Mouse (Mus musculus): ENCODE data around the gene Pear1. TPM values are rescaled to one million over a fixed set of nuclear protein-coding genes. Genes with fewer than 3 reads are reported as not detected.

Pear1 gene
- polyA plus RNA-seq, 1 experiment from 2014 or later: 13.2 TPM

- Histone ChIP-seq H3K27me3 (no peaks in the 10 kb centered on the region), H3K36me3 (peaks cover 23% of the 10 kb centered on the region), H3K4me2 (replicated peaks) (no peak overlapping the region), H3K27ac (no peak overlapping the region), H3K9me3 (replicated peaks) (no peaks in the 10 kb centered on the region), H3K4me3 (no peak overlapping the region), H3K4me1 (peaks cover 10% of the 10 kb centered on the region), H3K9ac (no peak overlapping the region)
- WGBS: 88% methylated on average over 3 of the region's 3 CpGs
- ATAC-seq (ENCODE audit: low FRiP score): no peak
These were observed 82.1 kb downstream of the Pear1 start for GRCm38 (mm10) chr3:87742013-87742412.

- Histone ChIP-seq H3K9ac (no peak overlapping the region), H3K27me3 (no peaks in the 10 kb centered on the region), H3K27ac (no peak overlapping the region), H3K9me3 (replicated peaks) (no peaks in the 10 kb centered on the region), H3K4me2 (replicated peaks) (no peak overlapping the region), H3K4me1 (no peaks in the 10 kb centered on the region; the same call in 1 of the 2 replicates), H3K4me3 (no peak overlapping the region), H3K36me3 (peaks cover 54% of the 10 kb centered on the region)
- 82% methylated on average over 5 of the region's 5 CpGs for WGBS
- ATAC-seq (ENCODE audit: low FRiP score): no peak
These were observed 85.2 kb downstream of the Pear1 start for GRCm38 (mm10) chr3:87738906-87739305.

GRCm38 (mm10) chr3:87735335-87735734 is 88.8 kb downstream of the Pear1 start:
- Histone ChIP-seq H3K9me3 (replicated peaks) (no peaks in the 10 kb centered on the region), H3K27ac (no peak overlapping the region), H3K4me1 (no peaks in the 10 kb centered on the region; the same call in 1 of the 2 replicates), H3K4me3 (no peak overlapping the region), H3K4me2 (replicated peaks) (no peak overlapping the region), H3K36me3 (peaks cover 82% of the 10 kb centered on the region), H3K9ac (no peak overlapping the region), H3K27me3 (no peaks in the 10 kb centered on the region)
- WGBS: 85% methylated on average over 9 of the region's 9 CpGs
- no peak for ATAC-seq (ENCODE audit: low FRiP score)

DNA sequence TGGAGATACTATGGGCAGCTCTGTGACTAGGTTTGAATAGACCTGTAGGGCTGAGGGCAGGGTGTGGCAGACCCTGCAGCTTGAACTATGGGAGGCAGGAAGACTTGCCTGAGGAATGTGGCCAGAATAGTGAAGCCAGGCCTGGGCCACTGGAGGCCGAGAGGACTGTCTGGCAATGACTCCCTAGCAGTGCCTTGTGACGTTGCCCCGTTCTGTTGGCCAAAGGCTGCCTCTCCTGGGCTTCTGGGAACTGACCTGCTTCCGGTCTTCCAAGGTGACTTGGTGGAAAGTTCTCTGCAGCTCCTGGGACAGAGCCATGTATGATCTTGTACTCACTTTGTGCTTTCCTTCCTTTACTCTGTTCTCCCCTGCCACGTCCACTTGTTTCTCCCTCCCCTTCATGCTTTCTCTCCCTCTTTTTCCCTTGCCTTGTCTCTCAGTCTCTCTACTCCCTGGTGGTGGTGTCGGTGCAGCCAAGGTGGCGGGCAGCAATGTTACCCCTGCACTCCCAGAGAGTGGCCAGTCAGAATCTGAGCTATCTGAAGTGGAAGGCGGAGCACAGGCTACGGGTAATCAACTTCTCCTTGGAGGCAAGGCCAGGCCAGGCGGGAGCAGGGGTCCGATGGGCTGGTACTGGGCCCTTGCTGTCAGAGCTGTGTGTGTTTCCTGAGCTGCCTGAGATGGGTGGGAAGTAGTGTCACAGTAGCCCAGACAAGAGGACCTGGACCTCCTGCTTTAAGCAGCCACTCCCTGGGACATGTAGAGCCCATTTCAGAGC is 89.9 kb downstream of the Pear1 start:
- Histone ChIP-seq H3K36me3 (peaks cover 93% of the 10 kb centered on the region), H3K27ac (no peak overlapping the region), H3K9me3 (replicated peaks) (no peaks in the 10 kb centered on the region), H3K4me2 (replicated peaks) (no peak overlapping the region), H3K4me1 (no peaks in the 10 kb centered on the region), H3K4me3 (no peak overlapping the region), H3K9ac (no peak overlapping the region), H3K27me3 (no peaks in the 10 kb centered on the region)
- 86% methylated on average over 11 of the region's 11 CpGs for WGBS
- ATAC-seq (ENCODE audit: low FRiP score): no peak

DNA sequence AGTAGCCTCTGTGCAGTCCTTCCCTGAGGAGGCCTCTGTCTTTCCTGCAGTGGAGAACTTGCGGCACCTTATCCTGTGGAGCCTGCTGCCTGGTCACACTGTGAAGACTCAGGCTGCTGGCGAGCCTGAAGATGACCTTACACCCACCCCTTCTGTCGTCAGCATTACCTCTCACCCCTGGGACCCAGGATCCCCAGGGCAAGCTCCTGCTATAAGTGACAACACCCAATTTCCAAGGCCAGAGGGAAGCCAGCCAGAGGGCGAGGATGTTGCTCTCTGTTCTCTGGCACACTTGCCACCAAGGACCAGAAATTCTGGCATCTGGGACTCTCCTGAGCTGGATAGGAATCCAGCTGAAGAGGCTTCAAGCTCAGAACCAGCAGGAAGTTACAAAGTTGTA is 91.0 kb downstream of the Pear1 start:
- no peaks in the 10 kb centered on the region for H3K4me1 ChIP-seq
- no peak overlapping the region for H3K27ac ChIP-seq
- no peaks in the 10 kb centered on the region for H3K27me3 ChIP-seq
- peaks cover 95% of the 10 kb centered on the region for H3K36me3 ChIP-seq
- no peak overlapping the region for H3K9ac ChIP-seq
- H3K4me3 ChIP-seq: no peak overlapping the region
- no peaks in the 10 kb centered on the region for H3K9me3 ChIP-seq (replicated peaks)
- 85% methylated on average over 4 of the region's 4 CpGs for WGBS
- no peak overlapping the region for H3K4me2 ChIP-seq (replicated peaks)
- ATAC-seq (ENCODE audit: low FRiP score): no peak

DNA sequence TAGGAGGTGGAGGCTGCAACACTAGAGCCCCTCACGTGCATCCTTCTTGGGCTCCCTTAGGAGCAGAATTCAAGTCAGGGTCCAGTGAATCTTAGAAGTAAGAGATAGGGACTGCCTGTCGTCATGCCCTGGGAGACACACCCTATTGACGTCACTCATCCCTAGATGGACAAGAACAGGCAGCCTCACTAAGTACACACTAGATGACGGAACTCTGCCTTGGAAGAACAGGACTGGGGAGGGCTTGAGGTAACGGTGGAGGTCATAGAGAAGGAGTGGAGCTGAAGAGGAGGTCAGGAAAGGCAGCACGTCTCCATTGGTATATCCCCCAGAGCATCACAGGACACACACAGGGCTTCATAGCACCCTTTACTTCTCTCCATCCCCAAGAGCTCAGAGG is 95.4 kb downstream of the Pear1 start:
- WGBS: 91% methylated on average over 6 of the region's 6 CpGs
- no peaks in the 10 kb centered on the region for H3K27me3 ChIP-seq
- no peak for ATAC-seq (ENCODE audit: low FRiP score)
- H3K9me3 ChIP-seq (replicated peaks): no peaks in the 10 kb centered on the region
- H3K4me2 ChIP-seq (replicated peaks): no peak overlapping the region
- peaks cover 94% of the 10 kb centered on the region for H3K36me3 ChIP-seq
- no peak overlapping the region for H3K9ac ChIP-seq
- no peak overlapping the region for H3K27ac ChIP-seq
- H3K4me1 ChIP-seq: no peaks in the 10 kb centered on the region
- H3K4me3 ChIP-seq: no peak overlapping the region

DNA sequence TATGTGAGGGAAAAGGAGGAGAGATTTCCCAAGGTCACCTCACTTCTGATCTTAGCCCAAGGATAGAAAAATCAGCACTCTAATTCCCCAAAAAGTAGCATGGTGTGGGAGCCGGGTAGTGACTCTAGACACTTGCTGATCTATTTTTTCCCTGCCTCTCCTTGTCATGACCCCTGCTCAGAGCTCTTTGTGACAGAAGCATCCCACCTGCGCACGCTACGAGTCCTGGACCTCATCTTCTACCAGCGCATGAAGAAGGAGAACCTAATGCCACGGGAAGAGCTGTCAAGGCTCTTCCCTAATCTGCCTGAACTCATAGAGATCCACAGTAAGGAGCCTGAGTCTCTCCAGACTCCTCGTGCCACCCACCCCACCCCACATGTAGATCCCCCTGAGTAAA is 97.9 kb downstream of the Pear1 start:
- no peaks in the 10 kb centered on the region for H3K9me3 ChIP-seq (replicated peaks)
- H3K4me1 ChIP-seq: no peaks in the 10 kb centered on the region
- WGBS: 93% methylated on average over 7 of the region's 7 CpGs
- H3K27ac ChIP-seq: no peak overlapping the region
- no peak overlapping the region for H3K9ac ChIP-seq
- H3K4me3 ChIP-seq: no peak overlapping the region
- H3K27me3 ChIP-seq: no peaks in the 10 kb centered on the region
- H3K36me3 ChIP-seq: peaks cover 95% of the 10 kb centered on the region
- ATAC-seq (ENCODE audit: low FRiP score): no peak
- no peak overlapping the region for H3K4me2 ChIP-seq (replicated peaks)

DNA sequence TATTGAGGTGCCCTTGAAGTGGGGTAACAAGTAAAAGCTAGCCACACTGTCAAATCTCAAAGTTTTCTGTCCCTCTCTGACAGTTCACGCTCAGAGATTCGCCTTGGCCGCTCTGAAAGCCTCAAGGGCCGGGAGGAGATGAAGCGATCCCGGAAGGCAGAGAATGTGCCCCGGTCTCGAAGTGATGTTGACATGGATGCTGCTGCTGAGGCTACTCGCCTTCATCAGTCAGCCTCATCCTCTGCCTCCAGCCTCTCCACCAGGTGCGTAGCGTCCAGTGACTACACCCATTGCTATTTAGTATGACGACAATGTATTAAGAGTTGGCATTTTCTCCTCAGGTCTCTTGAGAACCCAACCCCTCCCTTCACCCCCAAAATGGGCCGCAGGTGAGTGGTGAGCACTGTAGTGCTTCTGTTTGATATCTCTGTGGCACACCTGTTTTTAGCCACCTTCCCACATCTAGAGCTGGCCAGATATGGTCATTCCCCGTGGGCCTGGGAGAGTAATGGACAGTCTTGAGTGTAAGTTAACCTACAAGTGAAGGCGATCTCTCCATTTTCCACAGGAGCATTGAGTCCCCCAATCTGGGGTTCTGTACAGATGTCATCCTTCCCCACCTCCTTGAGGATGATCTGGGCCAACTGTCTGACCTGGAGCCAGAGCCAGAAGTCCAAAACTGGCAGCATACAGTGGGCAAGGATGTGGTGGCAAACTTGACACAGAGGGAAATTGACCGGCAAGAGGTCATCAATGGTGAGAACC is 98.5 kb downstream of the Pear1 start:
- H3K27me3 ChIP-seq: no peaks in the 10 kb centered on the region
- no peak overlapping the region for H3K9ac ChIP-seq
- no peaks in the 10 kb centered on the region for H3K4me1 ChIP-seq
- no peak overlapping the region for H3K4me3 ChIP-seq
- H3K4me2 ChIP-seq (replicated peaks): no peak overlapping the region
- H3K9me3 ChIP-seq (replicated peaks): no peaks in the 10 kb centered on the region
- WGBS: 97% methylated on average over 16 of the region's 16 CpGs
- H3K36me3 ChIP-seq: peaks cover 95% of the 10 kb centered on the region
- ATAC-seq (ENCODE audit: low FRiP score): no peak
- H3K27ac ChIP-seq: no peak overlapping the region

DNA sequence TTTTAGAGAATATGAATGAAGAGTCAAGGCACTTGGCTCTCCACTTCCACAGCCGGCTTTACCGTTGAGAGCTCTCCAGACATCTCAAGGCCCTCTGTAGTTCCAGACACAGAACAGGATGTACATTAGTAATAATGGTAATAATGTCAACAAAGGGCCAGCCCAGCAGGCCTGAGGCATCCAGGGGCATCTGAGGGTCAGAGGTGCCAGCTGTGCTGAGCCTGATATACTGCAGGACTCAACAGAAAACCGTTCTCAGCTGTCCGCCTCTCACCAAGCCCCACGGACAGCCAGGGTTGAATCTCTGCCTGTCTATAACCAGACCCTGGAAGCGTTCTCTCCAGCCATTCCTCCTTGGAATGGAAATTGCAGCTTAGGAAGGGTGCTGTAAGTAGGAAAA is 99.5 kb downstream of the Pear1 start:
- no peak overlapping the region for H3K4me2 ChIP-seq (replicated peaks)
- no peaks in the 10 kb centered on the region for H3K27me3 ChIP-seq
- no peak overlapping the region for H3K9ac ChIP-seq
- no peaks in the 10 kb centered on the region for H3K9me3 ChIP-seq (replicated peaks)
- H3K4me3 ChIP-seq: no peak overlapping the region
- peaks cover 92% of the 10 kb centered on the region for H3K36me3 ChIP-seq
- 72% methylated on average over 6 of the region's 6 CpGs for WGBS
- H3K4me1 ChIP-seq: no peaks in the 10 kb centered on the region
- no peak for ATAC-seq (ENCODE audit: low FRiP score)
- H3K27ac ChIP-seq: no peak overlapping the region

GRCm38 (mm10) chr3:87718525-87718924 is 105.6 kb downstream of the Pear1 start:
- no peak overlapping the region for H3K27ac ChIP-seq
- 83% methylated on average over 2 of the region's 2 CpGs for WGBS
- no peak overlapping the region for H3K9ac ChIP-seq
- no peak overlapping the region for H3K4me3 ChIP-seq
- ATAC-seq (ENCODE audit: low FRiP score): no peak
- H3K36me3 ChIP-seq: peaks cover 91% of the 10 kb centered on the region
- no peaks in the 10 kb centered on the region for H3K9me3 ChIP-seq (replicated peaks)
- H3K27me3 ChIP-seq: no peaks in the 10 kb centered on the region
- H3K4me1 ChIP-seq: no peaks in the 10 kb centered on the region
- H3K4me2 ChIP-seq (replicated peaks): no peak overlapping the region
